Mouse (Mus musculus): ENCODE measurements at regions not wholly inside any gene's neighbourhood (a gene's known extent, or its start where the extent isn't known, plus 50 kb on each side); places are given as distances from the start of the nearest gene placed in this dataset.

DNA sequence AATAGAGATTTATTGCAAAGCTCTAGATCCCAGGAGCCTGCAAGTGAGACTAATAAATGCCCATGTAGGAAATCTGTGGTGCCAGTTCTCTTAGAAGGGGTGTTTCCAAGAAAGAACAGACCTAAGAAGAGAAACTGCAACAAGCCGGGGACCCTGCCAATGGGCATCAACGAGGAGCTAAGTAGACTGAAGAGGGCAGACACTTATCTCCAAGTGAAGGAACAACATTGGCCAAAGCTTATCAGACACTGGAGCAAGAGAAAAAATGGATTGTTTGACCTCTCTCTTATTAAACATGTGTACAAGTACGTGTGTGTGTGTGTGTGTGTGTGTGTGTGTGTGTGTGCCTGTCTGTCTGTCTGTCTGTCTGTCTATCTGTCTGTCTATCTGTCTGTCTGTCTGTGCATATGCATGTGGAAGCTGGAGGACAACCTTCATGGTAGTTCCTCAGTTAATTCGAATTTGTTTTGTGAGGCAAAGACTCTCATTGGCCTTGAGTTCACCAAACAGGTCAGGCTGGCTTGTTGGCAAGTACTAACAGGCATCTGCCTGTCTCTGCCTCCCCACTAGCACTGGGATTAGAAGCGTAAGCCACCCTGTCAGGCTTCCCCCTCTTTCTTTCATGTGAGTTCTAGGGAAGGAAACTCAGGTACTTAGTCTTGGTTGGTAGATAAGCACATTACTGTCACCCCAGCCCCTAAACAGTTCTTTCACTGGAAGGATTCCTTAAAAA lies 113.4 kb upstream of the Dpt start:
- Histone ChIP-seq H3K9me3 (ENCODE audit: control insufficient read depth, low read length) (no peaks in the 10 kb centered on the region), H3K4me2 (ENCODE audit: low read depth) (no peak overlapping the region), H3K36me3 (replicated peaks; ENCODE audit: control insufficient read depth, insufficient read depth, low read depth) (no peaks in the 10 kb centered on the region), H3K4me3 (ENCODE audit: insufficient read depth in 1 of 2, low read depth in 2 of 2, low read length in 2 of 2) (no peak overlapping the region), H3K9ac (replicated peaks) (no peak overlapping the region), H3K27me3 (ENCODE audit: control insufficient read depth, insufficient read depth, low read length) (no peaks in the 10 kb centered on the region), H3K4me1 (replicated peaks; ENCODE audit: control insufficient read depth in 2 of 2, insufficient read depth in 2 of 2, low read length in 1 of 2) (no peaks in the 10 kb centered on the region), H3K27ac (no peak overlapping the region)
- DNase-seq (ENCODE audit: low read depth in 3 of 3, low spot score in 3 of 3) (no peak), ATAC-seq (ENCODE audit: insufficient read depth) (no peak)
- 43% methylated on average over 5 of the region's 5 CpGs for WGBS (ENCODE audit: insufficient replicate concordance)
- no peak for TF ChIP-seq CTCF (IDR thresholded peaks at IDR 0.05; ENCODE audit: low read depth)
- no peak for TF ChIP-seq EP300 (IDR thresholded peaks at IDR 0.05; ENCODE audit: low read depth)

DNA sequence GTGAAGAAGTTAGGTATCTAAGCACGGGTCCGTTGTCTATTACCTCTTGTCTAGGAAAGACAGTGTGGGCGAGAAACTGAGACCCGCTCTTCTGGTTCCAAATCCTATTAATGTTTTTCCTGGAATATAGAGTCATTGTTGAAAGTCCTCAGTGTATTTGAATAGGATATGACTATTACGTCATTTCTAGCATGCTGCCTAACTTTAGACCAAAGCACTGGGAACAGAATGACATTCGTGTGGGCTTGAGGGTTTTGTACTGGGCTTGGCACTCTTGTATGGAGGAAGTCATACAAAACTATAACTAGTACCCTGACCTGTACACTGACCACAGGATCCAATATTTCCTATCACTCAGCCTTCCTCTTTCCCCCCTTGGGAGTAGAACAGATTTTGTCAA lies 114.0 kb upstream of the Dpt start:
- no peak overlapping the region for H3K4me2 ChIP-seq (ENCODE audit: low read depth)
- no peak overlapping the region for H3K27ac ChIP-seq
- H3K9me3 ChIP-seq (ENCODE audit: control insufficient read depth, low read length), result no peaks in the 10 kb centered on the region
- H3K4me3 ChIP-seq (ENCODE audit: insufficient read depth in 1 of 2, low read depth in 2 of 2, low read length in 2 of 2), result no peak overlapping the region
- no peak for TF ChIP-seq EP300 (IDR thresholded peaks at IDR 0.05; ENCODE audit: low read depth)
- no peak for TF ChIP-seq CTCF (IDR thresholded peaks at IDR 0.05; ENCODE audit: low read depth)
- H3K4me1 ChIP-seq (replicated peaks; ENCODE audit: control insufficient read depth in 2 of 2, insufficient read depth in 2 of 2, low read length in 1 of 2), result no peaks in the 10 kb centered on the region
- H3K36me3 ChIP-seq (replicated peaks; ENCODE audit: control insufficient read depth, insufficient read depth, low read depth), result no peaks in the 10 kb centered on the region
- H3K9ac ChIP-seq (replicated peaks), result no peak overlapping the region
- no peaks in the 10 kb centered on the region for H3K27me3 ChIP-seq (ENCODE audit: control insufficient read depth, insufficient read depth, low read length)
- ATAC-seq (ENCODE audit: insufficient read depth) (no peak), DNase-seq (ENCODE audit: low read depth in 3 of 3, low spot score in 3 of 3) (no peak)
- 63% methylated on average over 6 of the region's 6 CpGs for WGBS (ENCODE audit: insufficient replicate concordance)

GRCm38 (mm10) chr1:164681582-164681981 lies 114.9 kb upstream of the Dpt start:
- Histone ChIP-seq H3K4me1 (replicated peaks; ENCODE audit: control insufficient read depth in 2 of 2, insufficient read depth in 2 of 2, low read length in 1 of 2) (no peaks in the 10 kb centered on the region), H3K36me3 (replicated peaks; ENCODE audit: control insufficient read depth, insufficient read depth, low read depth) (no peaks in the 10 kb centered on the region), H3K9ac (replicated peaks) (no peak overlapping the region), H3K27ac (no peak overlapping the region), H3K4me3 (ENCODE audit: insufficient read depth in 1 of 2, low read depth in 2 of 2, low read length in 2 of 2) (no peak overlapping the region), H3K9me3 (ENCODE audit: control insufficient read depth, low read length) (no peaks in the 10 kb centered on the region), H3K27me3 (ENCODE audit: control insufficient read depth, insufficient read depth, low read length) (no peaks in the 10 kb centered on the region), H3K4me2 (ENCODE audit: low read depth) (no peak overlapping the region)
- 48% methylated on average over 5 of the region's 5 CpGs for WGBS (ENCODE audit: insufficient replicate concordance)
- TF ChIP-seq CTCF (IDR thresholded peaks at IDR 0.05; ENCODE audit: low read depth) (no peak), EP300 (IDR thresholded peaks at IDR 0.05; ENCODE audit: low read depth) (no peak)
- ATAC-seq (ENCODE audit: insufficient read depth), result no peak
- DNase-seq (ENCODE audit: low read depth in 3 of 3, low spot score in 3 of 3), result no peak

GRCm38 (mm10) chr1:164678303-164678702 lies 118.1 kb upstream of the Dpt start:
- H3K4me1 ChIP-seq (replicated peaks; ENCODE audit: control insufficient read depth in 2 of 2, insufficient read depth in 2 of 2, low read length in 1 of 2), result no peaks in the 10 kb centered on the region
- H3K4me2 ChIP-seq (ENCODE audit: low read depth), result no peak overlapping the region
- H3K27me3 ChIP-seq (ENCODE audit: control insufficient read depth, insufficient read depth, low read length), result no peaks in the 10 kb centered on the region
- H3K27ac ChIP-seq, result no peak overlapping the region
- 41% methylated on average over 3 of the region's 3 CpGs for WGBS (ENCODE audit: insufficient replicate concordance)
- no peaks in the 10 kb centered on the region for H3K9me3 ChIP-seq (ENCODE audit: control insufficient read depth, low read length)
- H3K4me3 ChIP-seq (ENCODE audit: insufficient read depth in 1 of 2, low read depth in 2 of 2, low read length in 2 of 2), result no peak overlapping the region
- TF ChIP-seq CTCF (IDR thresholded peaks at IDR 0.05; ENCODE audit: low read depth) (no peak), EP300 (IDR thresholded peaks at IDR 0.05; ENCODE audit: low read depth) (no peak)
- H3K9ac ChIP-seq (replicated peaks), result no peak overlapping the region
- ATAC-seq (ENCODE audit: insufficient read depth) (no peak), DNase-seq (ENCODE audit: low read depth in 3 of 3, low spot score in 3 of 3) (no peak)
- no peaks in the 10 kb centered on the region for H3K36me3 ChIP-seq (replicated peaks; ENCODE audit: control insufficient read depth, insufficient read depth, low read depth)

DNA sequence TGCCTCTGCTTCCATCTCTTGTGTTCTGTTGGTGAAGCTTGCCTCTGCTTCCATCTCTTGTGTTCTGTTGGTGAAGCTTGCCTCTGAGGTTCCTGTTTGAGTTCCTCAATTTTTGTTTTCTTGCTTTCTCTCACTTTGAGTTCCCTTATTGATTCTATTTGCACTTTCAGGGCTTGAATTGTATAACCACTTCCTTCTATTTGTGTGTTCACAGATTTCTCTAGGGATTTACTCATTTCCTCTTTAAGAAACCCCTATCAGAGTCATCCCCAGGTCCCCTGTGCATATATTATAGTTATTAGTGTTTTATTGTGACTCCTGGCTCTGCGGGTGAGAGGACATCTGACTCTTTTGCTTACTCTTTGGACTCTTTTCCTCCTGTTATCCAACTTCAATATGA lies 144.2 kb upstream of the Dpt start:
- WGBS (ENCODE audit: insufficient replicate concordance), result 50% methylated on average over 1 of the region's 1 CpGs
- no peak for DNase-seq (ENCODE audit: low read depth in 3 of 3, low spot score in 3 of 3)

More for the DNA sequence above, 144.2 kb upstream of the Dpt start:
- TF ChIP-seq EP300 (IDR thresholded peaks at IDR 0.05; ENCODE audit: low read depth) (no peak), CTCF (IDR thresholded peaks at IDR 0.05; ENCODE audit: low read depth) (no peak)
- ATAC-seq (ENCODE audit: insufficient read depth), result no peak
- no peak overlapping the region for H3K9ac ChIP-seq (replicated peaks)
- H3K27me3 ChIP-seq (ENCODE audit: control insufficient read depth, insufficient read depth, low read length), result no peaks in the 10 kb centered on the region
- no peak overlapping the region for H3K27ac ChIP-seq
- no peaks in the 10 kb centered on the region for H3K36me3 ChIP-seq (replicated peaks; ENCODE audit: control insufficient read depth, insufficient read depth, low read depth)
- H3K4me1 ChIP-seq (replicated peaks; ENCODE audit: control insufficient read depth in 2 of 2, insufficient read depth in 2 of 2, low read length in 1 of 2), result no peaks in the 10 kb centered on the region
- no peak overlapping the region for H3K4me2 ChIP-seq (ENCODE audit: low read depth)
- no peaks in the 10 kb centered on the region for H3K9me3 ChIP-seq (ENCODE audit: control insufficient read depth, low read length)
- H3K4me3 ChIP-seq (ENCODE audit: insufficient read depth in 1 of 2, low read depth in 2 of 2, low read length in 2 of 2), result no peak overlapping the region
